Mouse (Mus musculus) embryonic fibroblast, embryonic 13.5 days (primary cell): ENCODE data around the gene Pecam1.

ENCODE experiments used
- CTCF ChIP-seq: IDR thresholded peaks from 2 replicates; pipeline ENCODE4 v1.5.1; 2011; ENCODE audit warnings: mild to moderate bottlenecking, control low read depth, low read length, moderate library complexity, borderline replicate concordance; ENCODE audit not compliant: insufficient read depth
- POLR2A ChIP-seq: IDR thresholded peaks from 2 replicates; pipeline ENCODE4 v1.6.1; 2011; ENCODE audit warnings: low read depth, mild to moderate bottlenecking, control low read depth, low read length, moderate library complexity

DNA sequence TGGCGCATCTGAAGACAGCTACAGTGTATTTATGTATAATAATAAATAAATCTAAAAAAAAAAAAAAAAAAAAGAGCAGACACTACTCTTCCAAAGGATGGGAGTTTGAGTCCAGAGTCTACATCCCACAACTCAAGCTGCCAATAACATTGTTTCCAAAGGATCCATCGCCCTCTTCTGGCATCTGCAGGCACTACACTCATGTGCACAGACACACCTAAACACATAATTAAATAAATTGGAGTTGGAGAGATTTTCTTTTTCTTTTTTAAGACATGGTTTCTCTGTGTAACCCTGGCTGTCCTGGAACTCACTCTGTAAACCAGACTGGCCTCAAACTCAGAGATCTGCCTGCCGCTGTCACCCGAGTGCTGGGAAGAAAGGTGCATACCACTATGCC lies 17.1 kb upstream of the Pecam1 start:
- TF ChIP-seq CTCF (no peak), POLR2A (no peak)
